Mouse (Mus musculus) hindbrain, embryonic 16.5 days (tissue): ENCODE measurements around the gene Olfr71. TPM values are rescaled to one million over a fixed set of nuclear protein-coding genes. Genes with fewer than 3 reads are reported as not detected.

Experiments used
- ATAC-seq: fragments of 200-750 bp; cut with Nextera tagmentation; 2 replicates; pipeline ENCODE4 v1.8.0; 2017; ENCODE audit warnings: moderate TSS enrichment, moderate library complexity
- H3K27ac ChIP-seq: fragments of 300-500 bp; sonication (generic); 2 replicates; pipeline ENCODE4 v1.5.1; 2014; ENCODE audit warnings: low read depth, mild to moderate bottlenecking, control low read depth, low read length, moderate library complexity
- H3K27me3 ChIP-seq: fragments of 300-500 bp; sonication (generic); replicated peaks from 2 replicates; pipeline ENCODE4 v1.6.1; 2014; ENCODE audit warnings: low read length; ENCODE audit not compliant: control insufficient read depth, insufficient read depth
- H3K36me3 ChIP-seq: fragments of 300-500 bp; sonication (generic); 2 replicates; pipeline ENCODE4 v1.6.1; 2014; ENCODE audit warnings: mild to moderate bottlenecking, low read length, moderate library complexity, mixed read lengths; ENCODE audit not compliant: control insufficient read depth, insufficient read depth
- H3K4me1 ChIP-seq: fragments of 300-500 bp; sonication (generic); 2 replicates; pipeline ENCODE4 v1.6.1; 2014; ENCODE audit warnings: low read depth, low read length; ENCODE audit not compliant: control insufficient read depth, insufficient read depth
- H3K4me2 ChIP-seq: fragments of 300-500 bp; sonication (generic); 2 replicates; pipeline ENCODE4 v1.6.1; 2014; ENCODE audit warnings: mild to moderate bottlenecking, low read length, control low read depth, moderate library complexity
- H3K4me3 ChIP-seq: fragments of 300-500 bp; sonication (generic); 2 replicates; pipeline ENCODE4 v1.5.1; 2014; ENCODE audit warnings: mild to moderate bottlenecking, low read length, control low read depth, moderate library complexity
- H3K9ac ChIP-seq: fragments of 300-500 bp; sonication (generic); 2 replicates; pipeline ENCODE4 v1.6.1; 2014; ENCODE audit warnings: low read depth, mild to moderate bottlenecking, control low read depth, low read length, moderate library complexity
- H3K9me3 ChIP-seq: fragments of 300-500 bp; sonication (generic); 2 replicates; pipeline ENCODE4 v1.6.1; 2014; ENCODE audit warnings: mild to moderate bottlenecking, low read length, moderate library complexity; ENCODE audit not compliant: control insufficient read depth
- WGBS: fragments of 180-500 bp; shearing (Covaris S2); extraction: QIAGEN DNeasy Blood & Tissue Kit; methylation state at CpG from one replicate; pipeline ENCODE4 v1.1.7; 2014; 5-methylcytosine and 5-hydroxymethylcytosine counted together
- polyA plus RNA-seq: library from polyadenylated mRNA; unstranded; fragments of >200 nt; fragmentation: Nextera tagmentation; extraction: Ambion mirVana; gene quantifications from 2 replicates; pipeline ENCODE4 v1.2.1, GENCODE M21; 2015

The Olfr71 gene
- polyA plus RNA-seq, 1 experiment from 2014 or later, result 0.11 TPM

DNA sequence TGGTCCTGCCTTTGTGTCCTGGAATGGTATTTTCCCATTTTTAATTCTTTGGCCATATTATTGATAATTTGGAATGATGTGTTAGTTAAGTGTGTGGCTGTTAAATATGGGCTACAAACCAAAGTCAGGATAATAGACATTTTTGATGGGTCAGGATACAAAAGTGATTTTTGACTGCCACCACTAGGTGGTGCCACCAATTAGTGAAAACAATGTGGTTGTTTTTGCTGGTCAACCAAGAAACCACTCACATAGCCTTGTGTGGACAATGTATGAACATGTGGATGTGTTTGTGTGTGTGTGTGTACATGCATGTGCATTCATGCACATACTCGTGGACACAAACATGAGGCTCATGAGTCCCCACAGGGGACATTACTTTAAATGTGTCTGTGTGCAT is 14.7 kb upstream of the Olfr71 start:
- Histone ChIP-seq H3K27ac (no peak overlapping the region), H3K36me3 (no peaks in the 10 kb centered on the region), H3K4me3 (no peak overlapping the region), H3K27me3 (no peaks in the 10 kb centered on the region), H3K9ac (no peak overlapping the region), H3K4me1 (no peaks in the 10 kb centered on the region), H3K4me2 (no peak overlapping the region), H3K9me3 (no peaks in the 10 kb centered on the region)
- no peak for ATAC-seq
- WGBS, result 56% methylated on average over 1 of the region's 1 CpGs

- Histone ChIP-seq H3K27ac (no peak overlapping the region), H3K4me3 (no peak overlapping the region), H3K4me2 (no peak overlapping the region), H3K9ac (no peak overlapping the region), H3K36me3 (no peaks in the 10 kb centered on the region), H3K27me3 (no peaks in the 10 kb centered on the region), H3K9me3 (no peaks in the 10 kb centered on the region), H3K4me1 (no peaks in the 10 kb centered on the region)
- 84% methylated on average over 4 of the region's 4 CpGs for WGBS
- no peak for ATAC-seq
Measured at GRCm38 (mm10) chr4:43722191-43722590, 12.1 kb upstream of the Olfr71 start.

- WGBS, result 57% methylated on average over 12 of the region's 16 CpGs
- no peak overlapping the region for H3K27ac ChIP-seq
- no peaks in the 10 kb centered on the region for H3K36me3 ChIP-seq
Measured at GRCm38 (mm10) chr4:43720491-43721228, 10.6 kb upstream of the Olfr71 start.

GRCm38 (mm10) chr4:43713652-43714219 is 3.7 kb upstream of the Olfr71 start:
- Histone ChIP-seq H3K4me3 (no peak overlapping the region), H3K4me1 (peaks cover 3% of the 10 kb centered on the region; the same call in 1 of the 2 replicates), H3K4me2 (no peak overlapping the region), H3K9me3 (no peaks in the 10 kb centered on the region), H3K27ac (no peak overlapping the region), H3K36me3 (no peaks in the 10 kb centered on the region), H3K27me3 (no peaks in the 10 kb centered on the region), H3K9ac (no peak overlapping the region; the same call in 1 of the 2 replicates)
- ATAC-seq, result no peak
- 33% methylated on average over 7 of the region's 7 CpGs for WGBS

More at GRCm38 (mm10) chr4:43720491-43721228, 10.6 kb upstream of the Olfr71 start:
- no peaks in the 10 kb centered on the region for H3K27me3 ChIP-seq
- no peak overlapping the region for H3K4me3 ChIP-seq
- no peak overlapping the region for H3K9ac ChIP-seq
- no peaks in the 10 kb centered on the region for H3K9me3 ChIP-seq
- H3K4me1 ChIP-seq, result no peaks in the 10 kb centered on the region
- H3K4me2 ChIP-seq, result no peak overlapping the region
- ATAC-seq, result no peak

GRCm38 (mm10) chr4:43711821-43712220 is 1.8 kb upstream of the Olfr71 start:
- no peaks in the 10 kb centered on the region for H3K27me3 ChIP-seq
- H3K9me3 ChIP-seq, result no peaks in the 10 kb centered on the region
- H3K4me2 ChIP-seq, result no peak overlapping the region
- no peak overlapping the region for H3K27ac ChIP-seq
- WGBS, result 4% methylated on average over 2 of the region's 2 CpGs
- no peak for ATAC-seq
- H3K36me3 ChIP-seq, result no peaks in the 10 kb centered on the region
- H3K4me1 ChIP-seq, result peaks cover 3% of the 10 kb centered on the region; the same call in 1 of the 2 replicates
- no peak overlapping the region for H3K9ac ChIP-seq
- no peak overlapping the region for H3K4me3 ChIP-seq

DNA sequence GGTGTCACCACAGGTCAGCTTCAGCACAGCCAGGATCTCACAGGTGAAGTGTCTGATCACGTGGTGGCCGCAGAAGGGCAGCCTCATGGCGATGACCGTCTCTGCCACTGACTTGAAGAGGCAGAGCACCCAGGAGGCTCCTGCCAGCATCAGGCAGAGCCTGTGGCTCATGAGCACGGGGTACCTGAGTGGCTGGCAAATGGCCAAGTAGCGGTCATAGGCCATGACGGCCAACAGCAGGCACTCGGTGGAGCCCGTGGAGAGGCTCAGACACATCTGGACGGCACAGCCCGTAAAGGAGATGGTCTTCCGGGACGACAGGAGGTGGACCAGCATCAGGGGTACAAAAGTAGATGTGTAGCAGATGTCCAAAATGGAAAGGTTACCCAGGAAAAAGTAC is 4.1 kb downstream of the Olfr71 start:
- Histone ChIP-seq H3K9me3 (no peaks in the 10 kb centered on the region), H3K4me1 (no peaks in the 10 kb centered on the region), H3K4me3 (no peak overlapping the region), H3K4me2 (no peak overlapping the region), H3K36me3 (no peaks in the 10 kb centered on the region), H3K27ac (no peak overlapping the region), H3K27me3 (no peaks in the 10 kb centered on the region; the same call in 1 of the 2 replicates), H3K9ac (no peak overlapping the region)
- no peak for ATAC-seq
- 81% methylated on average over 13 of the region's 13 CpGs for WGBS

DNA sequence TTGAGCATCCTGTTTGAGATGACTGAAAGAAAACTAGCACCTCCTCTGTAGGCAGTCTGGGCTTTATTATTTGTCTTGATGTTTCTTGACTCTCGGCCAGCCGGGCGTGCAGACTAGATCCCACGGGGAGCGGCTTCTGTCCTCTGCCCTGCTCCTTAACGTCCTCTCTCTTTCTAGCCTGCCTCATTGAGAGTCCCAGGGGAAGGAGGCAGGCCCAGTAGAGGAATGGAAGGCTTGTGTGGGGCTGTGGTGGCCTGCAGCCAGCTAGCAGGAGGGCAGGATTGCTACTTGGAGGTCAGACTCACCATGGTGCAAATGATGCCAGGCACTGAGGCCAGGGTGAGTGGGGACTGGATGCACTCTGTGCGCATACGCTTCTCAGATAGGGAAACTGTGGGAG is 6.2 kb downstream of the Olfr71 start:
- WGBS, result 58% methylated on average over 8 of the region's 8 CpGs
- ATAC-seq, result no peak
- no peaks in the 10 kb centered on the region for H3K36me3 ChIP-seq
- no peak overlapping the region for H3K4me2 ChIP-seq
- H3K4me3 ChIP-seq, result no peak overlapping the region
- H3K27me3 ChIP-seq, result no peaks in the 10 kb centered on the region; the same call in 1 of the 2 replicates
- no peak overlapping the region for H3K27ac ChIP-seq
- no peak overlapping the region for H3K9ac ChIP-seq
- no peaks in the 10 kb centered on the region for H3K4me1 ChIP-seq
- no peaks in the 10 kb centered on the region for H3K9me3 ChIP-seq

GRCm38 (mm10) chr4:43703439-43703838 is 6.6 kb downstream of the Olfr71 start:
- ATAC-seq, result no peak
- no peak overlapping the region for H3K4me3 ChIP-seq
- no peak overlapping the region for H3K4me2 ChIP-seq
- no peaks in the 10 kb centered on the region for H3K9me3 ChIP-seq
- WGBS, result 86% methylated on average over 6 of the region's 6 CpGs
- H3K27ac ChIP-seq, result no peak overlapping the region
- no peaks in the 10 kb centered on the region for H3K4me1 ChIP-seq
- H3K36me3 ChIP-seq, result no peaks in the 10 kb centered on the region
- no peak overlapping the region for H3K9ac ChIP-seq
- H3K27me3 ChIP-seq, result no peaks in the 10 kb centered on the region; the same call in 1 of the 2 replicates

- Histone ChIP-seq H3K36me3 (no peaks in the 10 kb centered on the region), H3K4me3 (no peak within 1 kb of the TSS), H3K27me3 (no peaks in the 10 kb centered on the region; the same call in 1 of the 2 replicates), H3K27ac (no peak within 1 kb of the TSS), H3K4me1 (no peaks in the 10 kb centered on the region), H3K9ac (no peak within 1 kb of the TSS), H3K9me3 (no peaks in the 10 kb centered on the region), H3K4me2 (no peak within 1 kb of the TSS)
- ATAC-seq, result no peak
- 94% methylated on average over 6 of the region's 6 CpGs for WGBS
Measured at GRCm38 (mm10) chr4:43700707-43701106, 9.3 kb downstream of the Olfr71 start, which contains the start of gene Olfr70. TSS of gene Olfr70 (minus strand) at chr4:43700807.
